Comparison of ENCODE assay signal across 18 mouse cellular contexts in genomic region chr4:135847581-135847980, GRCm38 (mm10). TPM values are rescaled to one million over a fixed set of nuclear protein-coding genes. Genes with fewer than 3 reads are reported as not detected.
DNase-seq lines count a peak whose midpoint lies in the region; ATAC-seq and TF ChIP-seq lines count a peak whose summit lies in the region.
"Had no signal": no experiment of that assay in that cellular context is flagged by ENCODE, and none has a peak within 500 bp of the region (broad histone marks: within the 10 kb centered on the region; RNA-seq: fewer than 3 reads in every experiment).

No protein-coding gene starts in this region.

- no peaks in the 10 kb centered on the region for H3K36me3 ChIP-seq in heart, embryonic 11.5 days (ENCODE audit: control insufficient read depth, insufficient read depth, low read length)
- no peaks in the 10 kb centered on the region for H3K36me3 ChIP-seq in limb, embryonic 10.5 days
- no peaks in the 10 kb centered on the region for H3K36me3 ChIP-seq in midbrain, embryonic 13.5 days
- H3K36me3 ChIP-seq: forebrain, embryonic 15.5 days; hindbrain, embryonic 13.5 days; neural tube, embryonic 15.5 days had no signal

- H3K4me1 ChIP-seq in heart, embryonic 11.5 days (ENCODE audit: control insufficient read depth, insufficient read depth, low read length): peaks cover 11% of the 10 kb centered on the region
- H3K4me1 ChIP-seq in limb, embryonic 10.5 days: peaks cover 6% of the 10 kb centered on the region
- peaks cover 13% of the 10 kb centered on the region for H3K4me1 ChIP-seq in midbrain, embryonic 13.5 days (replicated peaks)

- H3K27me3 ChIP-seq in heart, embryonic 11.5 days (ENCODE audit: control insufficient read depth, insufficient read depth, low read length): no peaks in the 10 kb centered on the region
- no peaks in the 10 kb centered on the region for H3K27me3 ChIP-seq in limb, embryonic 10.5 days (ENCODE audit: low read depth, poor library complexity, severe bottlenecking)
- H3K27me3 ChIP-seq in midbrain, embryonic 13.5 days: no peaks in the 10 kb centered on the region
- H3K27me3 ChIP-seq: forebrain, embryonic 15.5 days; hindbrain, embryonic 13.5 days; neural tube, embryonic 15.5 days had no signal

- no peak overlapping the region for H3K4me3 ChIP-seq in gastrocnemius, adult 2 months
- no peak overlapping the region for H3K4me3 ChIP-seq in heart, embryonic 11.5 days (ENCODE audit: low read depth, low read length)
- no peak overlapping the region for H3K4me3 ChIP-seq in limb, embryonic 10.5 days
- no peak overlapping the region for H3K4me3 ChIP-seq in midbrain, embryonic 13.5 days (replicated peaks)
- H3K4me3 ChIP-seq: forebrain, embryonic 15.5 days; hindbrain, embryonic 13.5 days; layer of hippocampus, adult 2 months; neural tube, embryonic 15.5 days had no signal

- no peak for TF ChIP-seq CTCF in gastrocnemius, adult 2 months (IDR thresholded peaks at IDR 0.05)

- no peak overlapping the region for H3K27ac ChIP-seq in gastrocnemius, adult 2 months
- no peak overlapping the region for H3K27ac ChIP-seq in heart, embryonic 11.5 days (ENCODE audit: low read depth, low read length)
- H3K27ac ChIP-seq in limb, embryonic 10.5 days: no peak overlapping the region
- H3K27ac ChIP-seq in midbrain, embryonic 13.5 days: no peak overlapping the region
- H3K27ac ChIP-seq: forebrain, embryonic 15.5 days; hindbrain, embryonic 13.5 days; layer of hippocampus, adult 2 months; neural tube, embryonic 15.5 days had no signal

- intact Hi-C loops in gastrocnemius, adult 2 months (cut with DNase I): no loop called here
- intact Hi-C loops in gastrocnemius, postnatal 36 days (cut with DNase I): no loop called here

- 47% methylated on average over 5 of the region's 5 CpGs for WGBS in heart, embryonic 11.5 days (ENCODE audit: insufficient replicate concordance)
- 75% methylated on average over 5 of the region's 5 CpGs for WGBS in limb, embryonic 10.5 days
- 68% methylated on average over 5 of the region's 5 CpGs for WGBS in midbrain, embryonic 13.5 days

- ATAC-seq in heart, embryonic 11.5 days (replicated peaks; ENCODE audit: insufficient number of reproducible peaks, low FRiP score, low TSS enrichment): no peak
- ATAC-seq in midbrain, embryonic 13.5 days: no peak
- ATAC-seq: forebrain, embryonic 15.5 days had no signal

- H3K4me2 ChIP-seq in heart, embryonic 11.5 days: no peak overlapping the region
- H3K4me2 ChIP-seq in midbrain, embryonic 13.5 days (replicated peaks): no peak overlapping the region
- H3K4me2 ChIP-seq: forebrain, embryonic 15.5 days; hindbrain, embryonic 13.5 days; midbrain, embryonic 11.5 days; neural tube, embryonic 15.5 days had no signal

- peak; percentile 59 for DNase-seq in gastrocnemius, adult 2 months
- DNase-seq in gastrocnemius, postnatal 36 days: no peak
- peak; percentile 63 for DNase-seq in ovary, adult 18-20 months (ENCODE audit: low spot score)
- no peak for DNase-seq in ovary, postnatal 10 days (ENCODE audit: low spot score)
- peak; percentile 22 for DNase-seq in limb, embryonic 10.5 days (ENCODE audit: low spot score)
- no peak for DNase-seq in lung, postnatal 36 days
- DNase-seq: embryo, embryonic 11 days; kidney, adult 9 months; liver; lung, adult 18-20 months; lung, postnatal 4 days had no signal

- no peaks in the 10 kb centered on the region for H3K9me3 ChIP-seq in heart, embryonic 11.5 days (replicated peaks; ENCODE audit: control insufficient read depth, low read length)
- H3K9me3 ChIP-seq in limb, embryonic 10.5 days (replicated peaks): no peaks in the 10 kb centered on the region
- no peaks in the 10 kb centered on the region for H3K9me3 ChIP-seq in midbrain, embryonic 13.5 days
- H3K9me3 ChIP-seq: forebrain, embryonic 15.5 days; hindbrain, embryonic 13.5 days; neural tube, embryonic 15.5 days had no signal

- 0 out of 2 replicates have a peak overlapping the region, but pooled peaks have one; percentile 16 for H3K9ac ChIP-seq in heart, embryonic 11.5 days (ENCODE audit: low read depth, low read length)
- H3K9ac ChIP-seq in midbrain, embryonic 13.5 days (replicated peaks): no peak overlapping the region
- H3K9ac ChIP-seq: forebrain, embryonic 15.5 days; hindbrain, embryonic 13.5 days; neural tube, embryonic 15.5 days had no signal

RNA-seq across cellular contexts. Expression of gene Srsf10, which starts 8.0 kb away (rescaled TPM):
- 10 to 100 TPM; 27.2 to 30.6 TPM for total RNA-seq in gastrocnemius, adult 2 months (2021)
- 10 to 100 TPM; 23.7 to 23.9 TPM for total RNA-seq in gastrocnemius, postnatal 36 days (2021)
- polyA plus RNA-seq in heart, embryonic 11.5 days (2014; fragmentation: Nextera tagmentation; extraction: Ambion mirVana): 191 and 202 TPM in 2 replicates
- 328 and 383 TPM in 2 replicates for polyA plus RNA-seq in limb, embryonic 10.5 days (2016; fragmentation: Nextera tagmentation; extraction: Ambion mirVana)
- 267 and 285 TPM in 2 replicates for polyA plus RNA-seq in midbrain, embryonic 13.5 days (2015; fragmentation: Nextera tagmentation; extraction: Ambion mirVana)

RNA-seq across cellular contexts. Expression of gene Pnrc2, which starts 26.1 kb away (rescaled TPM):
- 10 to 100 TPM; 36.7 to 44.8 TPM for total RNA-seq in gastrocnemius, adult 2 months (2021)
- 10 to 100 TPM; 25.4 to 31.2 TPM for total RNA-seq in gastrocnemius, postnatal 36 days (2021)
- polyA plus RNA-seq in heart, embryonic 11.5 days (2014; fragmentation: Nextera tagmentation; extraction: Ambion mirVana): 138 and 144 TPM in 2 replicates
- 177 and 208 TPM in 2 replicates for polyA plus RNA-seq in limb, embryonic 10.5 days (2016; fragmentation: Nextera tagmentation; extraction: Ambion mirVana)
- polyA plus RNA-seq in midbrain, embryonic 13.5 days (2015; fragmentation: Nextera tagmentation; extraction: Ambion mirVana): 144 TPM in 2 replicates

RNA-seq across cellular contexts. Expression of gene Cnr2, which starts 47.6 kb away (rescaled TPM):
- total RNA-seq in gastrocnemius, adult 2 months (2021): under 1 TPM; 0.10 to 0.11 TPM
- under 1 TPM; 0.07 to 0.08 TPM for total RNA-seq in gastrocnemius, postnatal 36 days (2021)
- 0.25 and 0.73 TPM in 2 replicates for polyA plus RNA-seq in heart, embryonic 11.5 days (2014; fragmentation: Nextera tagmentation; extraction: Ambion mirVana)
- polyA plus RNA-seq in limb, embryonic 10.5 days (2016; fragmentation: Nextera tagmentation; extraction: Ambion mirVana): 0.38 and 0.53 TPM in 2 replicates
- polyA plus RNA-seq in midbrain, embryonic 13.5 days (2015; fragmentation: Nextera tagmentation; extraction: Ambion mirVana): 0.12 and 0.16 TPM in 2 replicates

Comparison
In these comparisons a context has a peak if more than half of its experiments do, and no peak if none do; other contexts are left out.
1. DNase-seq: peak in gastrocnemius, adult 2 months (single experiment), ovary, adult 18-20 months (single experiment) and limb, embryonic 10.5 days (single experiment); none in gastrocnemius, postnatal 36 days (0 of 2), ovary, postnatal 10 days (single experiment) and lung, postnatal 36 days (single experiment).